Mouse (Mus musculus): ENCODE results near the gene Acad9. TPM values are rescaled to one million over a fixed set of nuclear protein-coding genes. Genes with fewer than 3 reads are reported as not detected.
"Not testable (repeated sequence)": the region's sequence is repeated elsewhere in the genome, so short reads cannot be mapped to it uniquely, and the experiment has no call there.

The Acad9 gene
- polyA plus RNA-seq, 1 experiment from 2014 or later = 89.9 TPM

- no peak for ATAC-seq (ENCODE audit: borderline replicate concordance, extremely low read depth, low FRiP score, low TSS enrichment)
Observed at GRCm38 (mm10) chr3:36116076-36116475, 50.3 kb downstream of the Acad9 start.

GRCm38 (mm10) chr3:36119684-36120548, 54.1 kb downstream of the Acad9 start:
- no peak overlapping the region for H3K4me2 ChIP-seq
- H3K27me3 ChIP-seq = no peaks in the 10 kb centered on the region
- no peak overlapping the region; the same call in 1 of the 2 replicates for H3K9ac ChIP-seq
- H3K4me3 ChIP-seq = no peak overlapping the region
- no peak for ATAC-seq (ENCODE audit: borderline replicate concordance, extremely low read depth, low FRiP score, low TSS enrichment)
- H3K4me1 ChIP-seq = no peaks in the 10 kb centered on the region
- H3K9me3 ChIP-seq = no peaks in the 10 kb centered on the region
- no peaks in the 10 kb centered on the region for H3K36me3 ChIP-seq
- H3K27ac ChIP-seq = no peak overlapping the region

More at GRCm38 (mm10) chr3:36116076-36116475, 50.3 kb downstream of the Acad9 start:
- H3K36me3 ChIP-seq = no peaks in the 10 kb centered on the region
- H3K27me3 ChIP-seq = no peaks in the 10 kb centered on the region
- no peak overlapping the region for H3K27ac ChIP-seq
- no peak overlapping the region for H3K4me3 ChIP-seq
- no peaks in the 10 kb centered on the region for H3K4me1 ChIP-seq
- H3K9ac ChIP-seq = no peak overlapping the region
- no peak overlapping the region for H3K4me2 ChIP-seq
- 74% methylated on average over 4 of the region's 4 CpGs for WGBS
- H3K9me3 ChIP-seq = no peaks in the 10 kb centered on the region

GRCm38 (mm10) chr3:36126176-36126575, 60.4 kb downstream of the Acad9 start:
- H3K27ac ChIP-seq; H3K4me1 ChIP-seq; H3K36me3 ChIP-seq; H3K9me3 ChIP-seq; H3K9ac ChIP-seq; H3K27me3 ChIP-seq; H3K4me3 ChIP-seq; H3K4me2 ChIP-seq; ATAC-seq (ENCODE audit: borderline replicate concordance, extremely low read depth, low FRiP score, low TSS enrichment): not testable (repeated sequence)
- WGBS = 85% methylated on average over 9 of the region's 9 CpGs

GRCm38 (mm10) chr3:36136152-36136551, 70.4 kb downstream of the Acad9 start:
- Histone ChIP-seq H3K27ac (no peak overlapping the region), H3K36me3 (no peaks in the 10 kb centered on the region), H3K4me1 (no peaks in the 10 kb centered on the region), H3K4me3 (no peak overlapping the region), H3K27me3 (no peaks in the 10 kb centered on the region), H3K4me2 (no peak overlapping the region), H3K9ac (no peak overlapping the region), H3K9me3 (no peaks in the 10 kb centered on the region)
- no peak for ATAC-seq (ENCODE audit: borderline replicate concordance, extremely low read depth, low FRiP score, low TSS enrichment)

GRCm38 (mm10) chr3:36137560-36137959, 71.8 kb downstream of the Acad9 start:
- Histone ChIP-seq H3K36me3 (no peaks in the 10 kb centered on the region), H3K9ac (no peak overlapping the region), H3K4me2 (no peak overlapping the region), H3K9me3 (no peaks in the 10 kb centered on the region), H3K4me3 (no peak overlapping the region), H3K27me3 (no peaks in the 10 kb centered on the region), H3K4me1 (no peaks in the 10 kb centered on the region), H3K27ac (no peak overlapping the region)
- WGBS = 44% methylated on average over 2 of the region's 2 CpGs
- ATAC-seq (ENCODE audit: borderline replicate concordance, extremely low read depth, low FRiP score, low TSS enrichment) = no peak

GRCm38 (mm10) chr3:36138171-36138660, 72.4 kb downstream of the Acad9 start:
- H3K36me3 ChIP-seq = no peaks in the 10 kb centered on the region
- no peaks in the 10 kb centered on the region for H3K9me3 ChIP-seq
- no peaks in the 10 kb centered on the region for H3K27me3 ChIP-seq
- 89% methylated on average over 1 of the region's 1 CpGs for WGBS
- H3K4me1 ChIP-seq = no peaks in the 10 kb centered on the region
- H3K27ac ChIP-seq = no peak overlapping the region
- no peak for ATAC-seq (ENCODE audit: borderline replicate concordance, extremely low read depth, low FRiP score, low TSS enrichment)
- H3K9ac ChIP-seq = no peak overlapping the region
- no peak overlapping the region for H3K4me3 ChIP-seq
- H3K4me2 ChIP-seq = no peak overlapping the region

GRCm38 (mm10) chr3:36138996-36139395, 73.2 kb downstream of the Acad9 start:
- ATAC-seq (ENCODE audit: borderline replicate concordance, extremely low read depth, low FRiP score, low TSS enrichment) = no peak
- no peaks in the 10 kb centered on the region for H3K27me3 ChIP-seq
- no peaks in the 10 kb centered on the region for H3K9me3 ChIP-seq
- H3K27ac ChIP-seq = no peak overlapping the region
- no peaks in the 10 kb centered on the region for H3K4me1 ChIP-seq
- no peak overlapping the region for H3K4me2 ChIP-seq
- H3K36me3 ChIP-seq = no peaks in the 10 kb centered on the region
- no peak overlapping the region for H3K9ac ChIP-seq
- no peak overlapping the region for H3K4me3 ChIP-seq

Other genes starting within 250 kb of the Acad9 start
- gene Dcun1d1, start 128.5 kb upstream of the Acad9 start, polyA plus RNA-seq (2015; fragmentation: Nextera tagmentation; extraction: Ambion mirVana) = 99.9 and 103 TPM in 2 replicates
- 33.8 and 36.7 TPM in 2 replicates for gene Mccc1, start 65.3 kb upstream of the Acad9 start, polyA plus RNA-seq (2015; fragmentation: Nextera tagmentation; extraction: Ambion mirVana)
- gene Ccdc144b, start 12.4 kb upstream of the Acad9 start, polyA plus RNA-seq (2015; fragmentation: Nextera tagmentation; extraction: Ambion mirVana) = not detected in 2 replicates
- 7.3 and 7.9 TPM in 2 replicates for gene D3Ertd254e, start 85.0 kb downstream of the Acad9 start, polyA plus RNA-seq (2015; fragmentation: Nextera tagmentation; extraction: Ambion mirVana)
- gene Qrfpr, start 156.3 kb downstream of the Acad9 start, polyA plus RNA-seq (2015; fragmentation: Nextera tagmentation; extraction: Ambion mirVana) = 0.13 and 0.17 TPM in 2 replicates